Mouse (Mus musculus) colon, adult 2 months (tissue): ENCODE data around the gene Spats2. TPM values are rescaled to one million over a fixed set of nuclear protein-coding genes. Genes with fewer than 3 reads are reported as not detected.

Experiments
- polyA plus RNA-seq: library from polyadenylated mRNA; depleted of rRNA; stranded (reverse); fragments of >200 nt; gene quantifications from 2 replicates; pipeline ENCODE4 v1.2.3, GENCODE M21; 2012; rRNA removed

The Spats2 gene
- polyA plus RNA-seq, result 6.3 and 6.7 TPM in 2 replicates

GRCm38 (mm10) chr15:99125711-99126080 lies at the start of gene Spats2:
Spats2 (plus strand) TSS chr15:99125916.

GRCm38 (mm10) chr15:99087253-99088075 lies 38.3 kb upstream of the Spats2 start, which contains the start of gene C1ql4:
C1ql4 (minus strand) TSS chr15:99087817.

GRCm38 (mm10) chr15:99092870-99093269 lies 32.8 kb upstream of the Spats2 start, which contains the start of gene Dnajc22:
Dnajc22 (plus strand) TSS chr15:99093170.

GRCm38 (mm10) chr15:99224208-99224911 lies 98.6 kb downstream of the Spats2 start, which contains the start of gene Kcnh3:
Kcnh3 (plus strand) TSS chr15:99224861.

GRCm38 (mm10) chr15:99251626-99252380 lies 126.1 kb downstream of the Spats2 start, which contains the start of gene Mcrs1:
Mcrs1 (minus strand) TSS chr15:99251961.

Other genes starting within 250 kb of the Spats2 start
- gene Rhebl1, start 231.4 kb upstream of the Spats2 start, polyA plus RNA-seq, result 1.9 and 2.1 TPM in 2 replicates
- 0.72 and 0.93 TPM in 2 replicates for gene Dhh, start 227.4 kb upstream of the Spats2 start, polyA plus RNA-seq
- gene Lmbr1l, start 207.7 kb upstream of the Spats2 start, polyA plus RNA-seq, result 56.6 and 93.6 TPM in 2 replicates
- 551 and 757 TPM in 2 replicates for gene Tuba1b, start 191.4 kb upstream of the Spats2 start, polyA plus RNA-seq
- gene Gm49450, start 172.4 kb upstream of the Spats2 start, polyA plus RNA-seq, result 98.4 and 128 TPM in 2 replicates
- gene Tuba1a, start 172.2 kb upstream of the Spats2 start, polyA plus RNA-seq, result 192 and 198 TPM in 2 replicates
- 219 and 270 TPM in 2 replicates for gene Tuba1c, start 96.0 kb upstream of the Spats2 start, polyA plus RNA-seq
- 17.4 and 17.7 TPM in 2 replicates for gene Prph, start 70.7 kb upstream of the Spats2 start, polyA plus RNA-seq
- gene Troap, start 51.3 kb upstream of the Spats2 start, polyA plus RNA-seq, result 9.4 and 10.0 TPM in 2 replicates
- gene C1ql4, start 38.1 kb upstream of the Spats2 start, polyA plus RNA-seq, result not detected in 2 replicates
- 32.4 and 40.8 TPM in 2 replicates for gene Dnajc22, start 32.7 kb upstream of the Spats2 start, polyA plus RNA-seq
- 29.5 and 36.7 TPM in 2 replicates for gene Kcnh3, start 98.9 kb downstream of the Spats2 start, polyA plus RNA-seq
- 64.5 and 65.2 TPM in 2 replicates for gene Mcrs1, start 126.0 kb downstream of the Spats2 start, polyA plus RNA-seq
- 41.1 and 42.3 TPM in 2 replicates for gene Prpf40b, start 169.2 kb downstream of the Spats2 start, polyA plus RNA-seq
- not detected in 2 replicates for gene Fam186b, start 170.0 kb downstream of the Spats2 start, polyA plus RNA-seq
- gene Fmnl3, start 244.6 kb downstream of the Spats2 start, polyA plus RNA-seq, result 8.5 and 8.9 TPM in 2 replicates